Mouse (Mus musculus): ENCODE measurements around the gene Mrpl53. TPM values are rescaled to one million over a fixed set of nuclear protein-coding genes. Genes with fewer than 3 reads are reported as not detected.
"Not testable (repeated sequence)": the region's sequence is repeated elsewhere in the genome, so short reads cannot be mapped to it uniquely, and the experiment has no call there.

Gene Mrpl53
- total RNA-seq, 4 experiments from 2014 or later: 52.2 to 63.0 (median 61.9) TPM

- DNase-seq (ENCODE audit: low spot score in 2 of 2): no peak
These were observed 36.4 kb downstream of the Mrpl53 start for GRCm38 (mm10) chr6:83145209-83145608.

GRCm38 (mm10) chr6:83145805-83146204 is 37.0 kb downstream of the Mrpl53 start:
- no peak for DNase-seq (ENCODE audit: low spot score in 2 of 2)

GRCm38 (mm10) chr6:83147280-83147679 is 38.4 kb downstream of the Mrpl53 start:
- no peak for DNase-seq (ENCODE audit: low spot score in 2 of 2)

- DNase-seq (ENCODE audit: low spot score in 2 of 2): no peak
These were observed 42.9 kb downstream of the Mrpl53 start for GRCm38 (mm10) chr6:83151721-83152120.

- no peak for DNase-seq (ENCODE audit: low spot score in 2 of 2)
These were observed 44.2 kb downstream of the Mrpl53 start for GRCm38 (mm10) chr6:83153038-83153437.

- no peak for DNase-seq (ENCODE audit: low spot score in 2 of 2)
These were observed 44.6 kb downstream of the Mrpl53 start for GRCm38 (mm10) chr6:83153485-83153884.

- DNase-seq (ENCODE audit: low spot score in 2 of 2): no peak
These were observed 46.9 kb downstream of the Mrpl53 start for GRCm38 (mm10) chr6:83155552-83156238.

GRCm38 (mm10) chr6:83156259-83156684 is 47.4 kb downstream of the Mrpl53 start, which contains the start of the genes Wdr54 and 1700003E16Rik:
TSS of gene Wdr54 (minus strand) at chr6:83156397.
TSS of gene 1700003E16Rik (plus strand) at chr6:83156404.
- peak; percentile 73 to 78 for DNase-seq (ENCODE audit: low spot score in 2 of 2)

GRCm38 (mm10) chr6:83159456-83159855 is 50.6 kb downstream of the Mrpl53 start:
- not testable (repeated sequence) for DNase-seq (ENCODE audit: low spot score in 2 of 2)

Small RNA genes within 50 kb of the gene (microRNA-seq; reads per million reads assigned to microRNA genes)
- 0 reads per million in 2 experiments for gene Mir3470a

Other genes with a start within 250 kb of the Mrpl53 start
- 10 to 100 TPM; 33.5 to 44.9 (median 40.1) TPM for gene Sema4f, start 169.3 kb upstream of the Mrpl53 start, total RNA-seq (2022)
- gene M1ap, start 162.1 kb upstream of the Mrpl53 start, total RNA-seq (2022): under 1 TPM in 2 of 4 experiments, not detected in 2; 0.18 to 0.23 TPM
- gene Dok1, start 75.6 kb upstream of the Mrpl53 start, total RNA-seq (2022): 1 to 10 TPM; 3.3 to 7.4 (median 5.0) TPM
- 1 to 10 TPM; 2.5 to 4.7 (median 3.2) TPM for gene Loxl3, start 74.9 kb upstream of the Mrpl53 start, total RNA-seq (2022)
- gene Aup1, start 54.5 kb upstream of the Mrpl53 start, total RNA-seq (2022): 100 to 1,000 TPM; 123 to 153 (median 136) TPM
- 10 to 100 TPM; 50.0 to 60.6 (median 51.8) TPM for gene Htra2, start 53.8 kb upstream of the Mrpl53 start, total RNA-seq (2022)
- gene Dqx1, start 51.2 kb upstream of the Mrpl53 start, total RNA-seq (2022): 1 to 10 TPM in 3 of 4 experiments, under 1 TPM in 1; 0.41 to 2.1 (median 1.5) TPM
- not detected for gene Tlx2, start 38.7 kb upstream of the Mrpl53 start, total RNA-seq (2022)
- gene Pcgf1, start 31.2 kb upstream of the Mrpl53 start, total RNA-seq (2022): 10 to 100 TPM; 32.0 to 37.0 (median 34.0) TPM
- gene Lbx2, start 22.7 kb upstream of the Mrpl53 start, total RNA-seq (2022): 1 to 10 TPM in 1 of 4 experiments, under 1 TPM in 2, not detected in 1; 0.54 to 1.5 (median 0.68) TPM
- 10 to 100 TPM in 1 of 4 experiments, 1 to 10 TPM in 3; 6.6 to 13.8 (median 8.9) TPM for gene Ccdc142, start 7.4 kb upstream of the Mrpl53 start, total RNA-seq (2022)
- gene Gm42688, start 7.4 kb upstream of the Mrpl53 start, total RNA-seq (2022): 1 to 10 TPM; 7.5 to 9.1 (median 8.5) TPM
- 10 to 100 TPM; 23.7 to 30.1 (median 28.2) TPM for gene Mogs, start 6.5 kb downstream of the Mrpl53 start, total RNA-seq (2022)
- gene Wbp1, start 12.5 kb downstream of the Mrpl53 start, total RNA-seq (2022): 10 to 100 TPM; 47.2 to 57.7 (median 52.1) TPM
- gene Ino80b, start 16.4 kb downstream of the Mrpl53 start, total RNA-seq (2022): 10 to 100 TPM; 20.6 to 29.8 (median 26.7) TPM
- 10 to 100 TPM; 75.6 to 85.0 (median 80.3) TPM for gene Rtkn, start 26.4 kb downstream of the Mrpl53 start, total RNA-seq (2022)
- 10 to 100 TPM; 23.4 to 27.5 (median 26.9) TPM for gene Wdr54, start 47.4 kb downstream of the Mrpl53 start, total RNA-seq (2022)
- 10 to 100 TPM; 21.2 to 23.8 (median 22.7) TPM for gene 1700003E16Rik, start 47.4 kb downstream of the Mrpl53 start, total RNA-seq (2022)
- gene Dctn1, start 56.9 kb downstream of the Mrpl53 start, total RNA-seq (2022): 100 to 1,000 TPM; 363 to 385 (median 379) TPM
- gene Slc4a5, start 110.8 kb downstream of the Mrpl53 start, total RNA-seq (2022): 1 to 10 TPM in 2 of 4 experiments, under 1 TPM in 2; 0.21 to 1.5 (median 0.78) TPM
- gene Mthfd2, start 216.9 kb downstream of the Mrpl53 start, total RNA-seq (2022): 10 to 100 TPM in 1 of 4 experiments, 1 to 10 TPM in 3; 5.7 to 10.6 (median 9.5) TPM
- gene Mob1a, start 217.0 kb downstream of the Mrpl53 start, total RNA-seq (2022): 10 to 100 TPM; 20.5 to 31.0 (median 26.1) TPM
- gene Bola3, start 240.1 kb downstream of the Mrpl53 start, total RNA-seq (2022): 10 to 100 TPM; 33.5 to 55.4 (median 42.2) TPM

All from layer of hippocampus, adult 8-10 months (tissue).